Mouse (Mus musculus) neural tube, embryonic 14.5 days (tissue): ENCODE measurements around the gene Mmp8. TPM values are rescaled to one million over a fixed set of nuclear protein-coding genes. Genes with fewer than 3 reads are reported as not detected.

ENCODE experiments used
- ATAC-seq: fragments of 200-750 bp; cut with Nextera tagmentation; 2 replicates; pipeline ENCODE4 v1.8.0; 2017; ENCODE audit warnings: low read depth, mild to moderate bottlenecking, moderate TSS enrichment, moderate library complexity
- H3K27ac ChIP-seq: fragments of 300-500 bp; sonication (generic); 2 replicates; pipeline ENCODE4 v1.5.1; 2014; ENCODE audit warnings: low read depth, mild to moderate bottlenecking, control low read depth, low read length, moderate library complexity, mixed read lengths
- H3K27me3 ChIP-seq: fragments of 300-500 bp; sonication (generic); 2 replicates; pipeline ENCODE4 v1.6.1; 2014; ENCODE audit warnings: low read length; ENCODE audit not compliant: control insufficient read depth, insufficient read depth
- H3K36me3 ChIP-seq: fragments of 300-500 bp; sonication (generic); 2 replicates; pipeline ENCODE4 v1.6.1; 2014; ENCODE audit warnings: low read length, mixed read lengths; ENCODE audit not compliant: control insufficient read depth, insufficient read depth
- H3K4me1 ChIP-seq: fragments of 300-500 bp; sonication (generic); 2 replicates; pipeline ENCODE4 v1.6.1; 2014; ENCODE audit warnings: low read length; ENCODE audit not compliant: control insufficient read depth, insufficient read depth
- H3K4me2 ChIP-seq: fragments of 300-500 bp; sonication (generic); 2 replicates; pipeline ENCODE4 v1.6.1; 2014; ENCODE audit warnings: mild to moderate bottlenecking, low read depth, low read length, control low read depth
- H3K4me3 ChIP-seq: fragments of 300-500 bp; sonication (generic); 2 replicates; pipeline ENCODE4 v1.5.1; 2014; ENCODE audit warnings: low read depth, low read length, control low read depth, mixed read lengths
- H3K9ac ChIP-seq: fragments of 300-500 bp; sonication (generic); replicated peaks from 2 replicates; pipeline ENCODE4 v1.6.1; 2014; ENCODE audit warnings: low read depth, mild to moderate bottlenecking, control low read depth, low read length, mixed read lengths
- H3K9me3 ChIP-seq: fragments of 300-500 bp; sonication (generic); 2 replicates; pipeline ENCODE4 v1.6.1; 2016; ENCODE audit warnings: low read length; ENCODE audit not compliant: control insufficient read depth
- WGBS: fragments of 180-500 bp; shearing (Covaris S2); extraction: QIAGEN DNeasy Blood & Tissue Kit; methylation state at CpG from one replicate; pipeline ENCODE4 v1.1.7; 2014; 5-methylcytosine and 5-hydroxymethylcytosine counted together
- polyA plus RNA-seq: library from polyadenylated mRNA; unstranded; fragments of >200 nt; fragmentation: Nextera tagmentation; extraction: Ambion mirVana; gene quantifications from 2 replicates; pipeline ENCODE4 v1.2.1, GENCODE M21; 2014

The Mmp8 gene
- polyA plus RNA-seq, 1 experiment from 2014 or later, result not detected

DNA sequence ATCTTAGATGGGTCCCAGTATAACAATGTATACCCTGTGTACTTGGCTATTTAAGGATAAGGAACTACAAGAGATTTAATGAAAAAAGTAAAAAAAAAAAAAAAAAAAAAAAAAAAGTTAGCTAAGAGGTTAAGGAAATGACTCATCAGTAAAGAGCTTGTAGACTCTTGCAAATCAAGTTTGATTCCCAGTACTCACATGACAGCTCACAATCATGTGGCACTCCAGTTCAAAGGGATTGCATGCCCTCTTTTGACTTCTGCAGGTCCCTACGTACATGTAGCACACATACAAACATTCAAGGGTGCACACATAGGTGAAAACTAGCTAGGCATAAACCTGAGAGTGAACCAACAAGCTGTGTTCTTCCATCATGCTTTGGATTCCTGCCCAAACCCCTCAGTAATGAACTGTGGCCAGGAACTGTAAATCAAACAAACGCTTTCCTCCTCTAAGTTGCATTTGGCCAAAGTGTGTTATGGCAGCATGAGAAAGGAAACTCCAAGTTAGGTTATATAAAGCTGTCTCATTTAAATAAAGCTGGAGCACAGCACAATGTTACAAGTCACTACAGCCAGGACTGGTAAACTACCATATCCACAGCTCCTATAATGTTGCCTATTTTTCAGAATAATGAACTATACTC, 14.5 kb downstream of the Mmp8 start:
- Histone ChIP-seq H3K27ac (no peak overlapping the region), H3K4me1 (no peaks in the 10 kb centered on the region), H3K4me2 (no peak overlapping the region), H3K9ac (no peak overlapping the region), H3K27me3 (no peaks in the 10 kb centered on the region), H3K4me3 (no peak overlapping the region), H3K36me3 (no peaks in the 10 kb centered on the region), H3K9me3 (no peaks in the 10 kb centered on the region)
- WGBS, result 75% methylated on average over 2 of the region's 2 CpGs
- no peak for ATAC-seq

- no peak for ATAC-seq
- no peaks in the 10 kb centered on the region for H3K9me3 ChIP-seq
- no peak overlapping the region for H3K9ac ChIP-seq
- H3K36me3 ChIP-seq, result no peaks in the 10 kb centered on the region
- H3K27ac ChIP-seq, result no peak overlapping the region
- H3K4me3 ChIP-seq, result no peak overlapping the region
- no peaks in the 10 kb centered on the region for H3K27me3 ChIP-seq
- 79% methylated on average over 3 of the region's 3 CpGs for WGBS
- no peak overlapping the region for H3K4me2 ChIP-seq
- no peaks in the 10 kb centered on the region for H3K4me1 ChIP-seq
These were observed 17.3 kb downstream of the Mmp8 start for GRCm38 (mm10) chr9:7575526-7575925.

DNA sequence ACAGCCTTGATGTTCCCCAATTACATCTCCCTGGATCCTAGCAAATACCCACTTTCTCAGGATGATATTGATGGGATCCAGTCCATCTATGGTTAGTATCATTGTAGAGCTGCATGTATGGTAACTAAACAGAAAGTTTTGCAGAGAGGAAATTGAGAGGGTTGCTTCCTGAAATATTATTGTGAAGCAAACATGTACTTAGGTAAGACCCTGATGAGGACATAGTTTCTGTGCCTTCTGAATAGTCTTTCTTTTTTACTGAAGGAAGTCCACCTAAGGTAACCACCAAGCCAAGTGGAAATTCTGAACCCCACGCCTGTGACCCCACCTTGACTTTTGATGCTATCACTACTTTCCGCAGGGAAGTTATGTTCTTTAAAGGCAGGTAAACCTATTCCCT, 19.1 kb downstream of the Mmp8 start:
- Histone ChIP-seq H3K27me3 (no peaks in the 10 kb centered on the region), H3K9me3 (no peaks in the 10 kb centered on the region), H3K4me1 (no peaks in the 10 kb centered on the region), H3K27ac (no peak overlapping the region), H3K4me2 (no peak overlapping the region), H3K4me3 (no peak overlapping the region), H3K36me3 (no peaks in the 10 kb centered on the region), H3K9ac (no peak overlapping the region)
- WGBS, result 93% methylated on average over 2 of the region's 2 CpGs
- no peak for ATAC-seq

DNA sequence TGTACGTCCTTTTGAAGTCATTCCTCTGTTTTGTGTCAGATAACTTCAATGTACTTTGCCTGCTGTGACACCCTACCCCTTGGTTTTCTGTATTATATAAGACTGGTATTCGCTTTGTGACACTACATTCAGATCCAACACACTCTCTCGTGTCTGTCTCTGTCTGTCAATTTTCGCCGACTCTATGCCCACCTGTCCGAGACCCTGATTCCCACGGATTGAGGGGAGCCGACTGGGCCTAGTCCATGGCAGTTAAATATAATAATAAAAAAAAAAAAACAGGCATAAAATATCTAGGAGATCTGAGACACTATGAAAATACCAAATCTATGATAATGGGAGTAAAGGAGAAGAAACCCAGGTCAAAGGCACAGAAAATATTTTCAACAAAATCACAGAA, 31.8 kb downstream of the Mmp8 start:
- no peaks in the 10 kb centered on the region for H3K36me3 ChIP-seq
- 77% methylated on average over 8 of the region's 8 CpGs for WGBS
- H3K4me3 ChIP-seq, result no peak overlapping the region
- H3K9ac ChIP-seq, result no peak overlapping the region
- no peaks in the 10 kb centered on the region for H3K4me1 ChIP-seq
- no peak overlapping the region for H3K27ac ChIP-seq
- ATAC-seq, result no peak
- H3K4me2 ChIP-seq, result no peak overlapping the region
- no peaks in the 10 kb centered on the region for H3K27me3 ChIP-seq
- H3K9me3 ChIP-seq, result no peaks in the 10 kb centered on the region

- ATAC-seq, result no peak
- no peaks in the 10 kb centered on the region for H3K4me1 ChIP-seq
- H3K27ac ChIP-seq, result no peak overlapping the region
- no peaks in the 10 kb centered on the region for H3K9me3 ChIP-seq
- no peak overlapping the region for H3K4me2 ChIP-seq
- H3K9ac ChIP-seq, result no peak overlapping the region
- H3K36me3 ChIP-seq, result no peaks in the 10 kb centered on the region
- H3K27me3 ChIP-seq, result no peaks in the 10 kb centered on the region
- H3K4me3 ChIP-seq, result no peak overlapping the region
- WGBS, result 91% methylated on average over 3 of the region's 3 CpGs
These were observed 35.1 kb downstream of the Mmp8 start for GRCm38 (mm10) chr9:7593272-7593812.

DNA sequence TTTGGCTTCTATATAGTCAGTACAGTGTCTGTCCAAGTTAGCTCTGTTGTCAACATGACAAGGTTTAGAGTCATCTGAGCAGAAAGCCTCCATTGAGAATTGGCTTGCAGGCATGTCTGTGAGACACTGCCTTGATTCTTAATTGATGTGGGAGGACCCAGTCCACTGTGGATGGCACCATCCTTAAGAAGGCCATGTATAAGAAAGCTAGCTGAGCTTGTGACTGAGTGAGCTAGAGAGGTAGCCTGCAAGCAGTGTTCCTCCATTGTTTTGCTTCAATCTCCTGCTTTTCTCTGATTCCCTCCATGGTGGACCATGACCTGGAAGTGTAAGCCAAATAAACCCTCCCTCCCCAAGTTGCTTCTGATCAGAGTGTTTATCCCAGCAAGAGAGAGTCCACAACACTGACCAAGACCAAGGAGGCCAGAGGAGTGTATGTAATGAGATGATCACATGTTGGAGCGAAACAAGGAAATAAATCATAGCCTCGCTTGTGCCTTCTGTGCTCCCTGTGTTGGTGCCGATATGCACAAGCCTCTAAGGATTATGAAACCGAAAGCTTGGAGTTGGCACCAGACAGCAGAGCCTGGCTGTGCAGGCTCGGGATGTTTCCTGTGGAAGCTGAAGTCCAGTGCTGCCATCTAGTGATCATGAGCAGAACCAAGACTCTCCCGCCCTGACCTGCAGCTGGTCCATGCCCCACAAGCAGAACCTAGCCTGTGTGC, 36.7 kb downstream of the Mmp8 start:
- Histone ChIP-seq H3K4me3 (peak overlapping the region; percentile 22; the same call in 1 of the 2 replicates), H3K36me3 (no peaks in the 10 kb centered on the region), H3K4me2 (peak overlapping the region; percentile 51), H3K9ac (peak overlapping the region; percentile 42), H3K4me1 (no peaks in the 10 kb centered on the region), H3K27ac (no peak overlapping the region), H3K27me3 (no peaks in the 10 kb centered on the region), H3K9me3 (no peaks in the 10 kb centered on the region)
- 15% methylated on average over 6 of the region's 6 CpGs for WGBS
- ATAC-seq, result peak; percentile 99

DNA sequence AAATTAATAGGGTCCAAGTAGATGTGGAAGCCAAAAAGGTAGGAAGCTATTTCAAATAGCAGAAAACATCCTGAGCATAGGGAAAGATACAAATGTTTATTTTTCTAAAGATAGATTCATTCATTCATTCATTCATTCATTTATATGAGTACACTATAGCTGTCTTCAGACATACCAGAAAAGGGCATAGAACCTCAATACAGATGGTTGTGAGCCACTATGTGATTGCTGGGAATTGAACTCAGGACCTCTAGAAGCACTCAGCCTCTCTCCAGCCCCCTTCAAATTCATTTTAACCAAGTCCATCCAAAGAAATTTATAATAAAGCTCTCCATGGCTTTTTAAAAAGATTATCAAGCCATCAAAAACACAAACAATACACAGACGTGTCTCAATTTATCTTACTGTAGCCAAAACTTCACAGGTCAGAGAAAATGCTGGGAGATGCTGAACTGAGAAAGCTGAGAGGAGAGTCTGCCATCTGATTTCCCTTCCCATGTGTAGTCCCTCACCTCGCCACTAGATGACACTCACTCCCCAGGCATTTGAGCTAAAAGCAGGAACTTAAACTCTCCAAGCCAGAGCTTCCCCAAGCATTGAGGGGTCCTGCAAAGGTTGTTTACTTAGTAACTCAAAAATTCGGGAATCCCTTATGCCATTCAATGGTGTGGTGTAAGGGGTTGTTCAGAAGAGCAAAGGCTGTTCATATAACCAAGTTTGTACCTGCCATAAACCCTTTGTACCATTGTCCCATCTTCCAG, 44.9 kb downstream of the Mmp8 start:
- Histone ChIP-seq H3K36me3 (no peaks in the 10 kb centered on the region), H3K27ac (no peak overlapping the region), H3K9me3 (no peaks in the 10 kb centered on the region), H3K4me3 (no peak overlapping the region), H3K4me1 (no peaks in the 10 kb centered on the region), H3K9ac (no peak overlapping the region), H3K27me3 (no peaks in the 10 kb centered on the region), H3K4me2 (no peak overlapping the region)
- ATAC-seq, result peak; percentile 70
- WGBS, result 6% methylated on average over 3 of the region's 3 CpGs

GRCm38 (mm10) chr9:7604005-7604404, 45.7 kb downstream of the Mmp8 start:
- Histone ChIP-seq H3K36me3 (no peaks in the 10 kb centered on the region), H3K4me3 (no peak overlapping the region), H3K27me3 (no peaks in the 10 kb centered on the region), H3K4me2 (no peak overlapping the region), H3K9me3 (no peaks in the 10 kb centered on the region), H3K27ac (no peak overlapping the region), H3K4me1 (no peaks in the 10 kb centered on the region), H3K9ac (no peak overlapping the region)
- WGBS, result 65% methylated on average over 6 of the region's 6 CpGs
- ATAC-seq, result peak; percentile 54; the same call in 1 of the 2 replicates

- no peaks in the 10 kb centered on the region for H3K9me3 ChIP-seq
- ATAC-seq, result no peak
- no peaks in the 10 kb centered on the region for H3K36me3 ChIP-seq
- WGBS, result 91% methylated on average over 12 of the region's 12 CpGs
- no peak overlapping the region for H3K4me2 ChIP-seq
- H3K4me3 ChIP-seq, result no peak overlapping the region
- H3K27me3 ChIP-seq, result no peaks in the 10 kb centered on the region
- H3K27ac ChIP-seq, result no peak overlapping the region
- H3K4me1 ChIP-seq, result no peaks in the 10 kb centered on the region
- no peak overlapping the region for H3K9ac ChIP-seq
These were observed 47.4 kb downstream of the Mmp8 start for GRCm38 (mm10) chr9:7605638-7606037.
